Mouse (Mus musculus) c-Kit-positive CD71-negative TER-119-negative erythroid progenitor cells, embryonic 14.5 days (primary cell): ENCODE results near the gene Trim61.

ENCODE experiments used
- DNase-seq: peaks from one replicate; pipeline ENCODE4 v3.0.0-alpha.2; 2013; ENCODE audit warnings: low read depth

Trim61 gene

GRCm38 (mm10) chr8:64983150-64983897 lies 35.0 kb downstream of the Trim61 start:
- no peak for DNase-seq
